Mouse (Mus musculus) hematopoietic stem cell, adult 5-6 weeks (primary cell): ENCODE results near the gene Asb1. TPM values are rescaled to one million over a fixed set of nuclear protein-coding genes. Genes with fewer than 3 reads are reported as not detected.

Source experiments
- ATAC-seq, 2 experiments: fragments of 125-278 bp in 1 of 2; replicated peaks in 1 of 2; 2 replicates each; pipeline ENCODE4 v1.8.0; 2016 to 2017; ENCODE audit warnings: inconsistent platforms in 2 of 2, mild to moderate bottlenecking in 2 of 2, moderate number of reproducible peaks in 2 of 2, low read depth in 1 of 2, moderate TSS enrichment in 1 of 2; ENCODE audit not compliant: low FRiP score in 2 of 2, poor library complexity in 2 of 2, severe bottlenecking in 2 of 2, insufficient read depth in 1 of 2, low TSS enrichment in 1 of 2
- total RNA-seq: library from RNA; stranded (forward); fragments of 172-1452, 232-1000 nt; gene quantifications from 2 replicates; pipeline ENCODE4 v1.2.3, GENCODE M21; 2017

Gene Asb1
- total RNA-seq, 1 experiment from 2014 or later = 11.5 TPM

DNA sequence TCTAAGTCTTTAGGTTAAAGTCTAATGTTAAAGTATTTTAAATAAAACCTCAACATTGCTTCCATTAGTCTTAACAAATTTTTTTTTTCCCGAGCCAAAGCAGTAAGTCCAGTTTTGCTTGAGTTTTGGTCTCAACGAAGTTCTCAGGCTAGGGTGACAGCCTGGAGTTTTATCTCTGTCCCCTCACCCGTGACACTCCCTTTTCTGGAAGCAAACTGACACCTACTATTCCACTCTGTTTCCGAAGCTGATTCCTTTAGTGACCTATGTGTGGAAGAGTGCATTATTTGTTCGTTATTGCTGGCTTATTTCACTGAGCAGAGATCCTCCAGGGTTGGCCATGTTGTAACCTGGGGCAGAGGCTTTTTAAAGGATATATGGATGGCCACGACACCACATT lies 1.1 kb upstream of the Asb1 start:
- no peak for ATAC-seq

DNA sequence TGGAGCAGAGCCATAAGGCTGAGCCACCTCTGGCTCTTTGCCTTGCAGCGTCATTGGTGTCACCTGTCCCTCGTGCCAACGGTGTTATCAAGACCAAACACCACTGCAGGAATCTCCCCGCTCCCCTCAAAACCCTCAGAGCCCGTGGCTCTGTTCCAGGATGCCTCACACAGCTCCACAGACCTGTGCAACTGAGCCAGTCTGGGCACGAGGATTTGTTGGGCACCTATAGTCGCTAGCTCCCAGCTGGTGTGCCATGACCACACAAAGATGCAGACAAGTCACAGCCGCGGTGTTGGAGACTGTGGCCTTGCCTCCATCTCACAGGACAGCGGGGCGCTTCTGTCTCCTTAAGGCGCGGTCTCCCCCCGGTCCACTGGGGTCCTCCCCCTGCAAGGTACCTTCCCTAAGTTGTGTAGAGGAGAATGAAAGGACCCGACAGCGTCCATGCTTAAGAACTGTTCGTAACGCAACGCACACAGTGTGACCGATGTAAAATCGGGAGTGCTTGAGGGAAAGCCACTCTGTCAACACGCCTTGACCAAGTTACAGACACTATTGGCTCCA lies 557 bp upstream of the Asb1 start:
- peak; percentile 15 to 37 for ATAC-seq

DNA sequence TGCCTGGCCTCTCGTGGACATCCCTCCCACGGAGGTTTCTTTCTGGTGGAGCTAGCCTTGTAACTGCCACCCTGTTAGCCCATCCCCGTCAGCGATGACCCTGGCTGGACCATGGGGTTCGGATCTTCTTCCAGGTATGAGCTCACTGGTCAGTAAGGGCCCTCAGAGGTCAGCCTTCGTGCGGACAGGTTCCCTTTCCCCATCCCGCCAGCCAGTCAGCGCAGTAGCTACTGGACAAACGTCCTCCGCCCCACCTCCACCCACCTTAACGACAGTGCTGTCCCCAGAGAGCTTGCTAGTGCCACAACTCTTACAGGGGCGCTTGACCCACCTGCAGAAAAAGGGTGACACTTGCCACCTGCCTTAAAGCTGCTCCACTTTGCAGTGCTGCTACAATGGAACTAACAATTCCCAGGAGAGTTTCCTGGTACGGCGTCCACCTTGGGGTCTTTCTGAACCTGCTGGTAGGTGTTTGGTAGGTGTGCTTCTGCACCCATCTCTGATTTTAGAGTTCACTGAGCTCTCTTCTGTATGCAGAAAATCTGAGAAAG lies 773 bp downstream of the Asb1 start:
- ATAC-seq = no peak

DNA sequence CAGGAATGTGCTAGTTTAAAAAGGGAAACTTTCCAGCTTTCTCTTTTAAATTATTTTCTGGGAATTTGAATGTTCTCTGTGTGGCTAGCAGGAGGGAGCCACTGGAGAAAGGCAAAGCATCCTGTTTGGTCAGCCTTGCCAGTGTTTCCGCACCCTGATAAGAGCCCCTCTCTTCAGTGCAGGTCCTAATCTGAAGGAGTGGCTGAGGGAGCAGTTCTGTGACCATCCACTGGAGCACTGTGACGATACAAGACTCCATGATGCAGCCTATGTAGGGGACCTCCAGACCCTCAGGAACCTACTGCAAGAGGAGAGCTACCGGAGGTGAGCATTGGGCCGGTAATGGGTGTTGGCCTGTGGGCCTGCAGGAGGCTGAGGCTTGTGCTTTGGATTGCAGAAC lies 3.6 kb downstream of the Asb1 start:
- ATAC-seq = no peak

GRCm38 (mm10) chr1:91545226-91545625 lies 4.9 kb downstream of the Asb1 start:
- no peak for ATAC-seq

DNA sequence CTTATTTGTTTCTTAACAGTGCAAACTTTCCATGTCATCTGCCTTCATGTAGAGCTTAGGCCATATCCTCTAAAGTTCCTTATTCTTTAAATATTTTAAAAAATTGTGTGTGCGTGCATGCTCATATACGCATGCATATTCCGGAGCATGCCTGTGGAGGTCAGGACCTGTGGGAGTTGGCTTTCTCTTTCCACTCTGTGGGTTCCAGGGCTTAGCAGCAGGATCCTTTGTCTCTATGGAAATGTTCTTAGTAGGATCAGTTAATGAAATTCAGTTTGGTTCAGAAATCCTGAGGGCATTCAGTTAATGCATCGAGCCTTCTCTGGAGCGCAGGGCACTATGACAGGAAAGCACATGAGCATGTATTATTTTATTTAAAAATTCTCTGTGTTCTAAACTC lies 7.2 kb downstream of the Asb1 start:
- no peak for ATAC-seq

- no peak for ATAC-seq
Observed at GRCm38 (mm10) chr1:91549073-91549472, 8.7 kb downstream of the Asb1 start.

DNA sequence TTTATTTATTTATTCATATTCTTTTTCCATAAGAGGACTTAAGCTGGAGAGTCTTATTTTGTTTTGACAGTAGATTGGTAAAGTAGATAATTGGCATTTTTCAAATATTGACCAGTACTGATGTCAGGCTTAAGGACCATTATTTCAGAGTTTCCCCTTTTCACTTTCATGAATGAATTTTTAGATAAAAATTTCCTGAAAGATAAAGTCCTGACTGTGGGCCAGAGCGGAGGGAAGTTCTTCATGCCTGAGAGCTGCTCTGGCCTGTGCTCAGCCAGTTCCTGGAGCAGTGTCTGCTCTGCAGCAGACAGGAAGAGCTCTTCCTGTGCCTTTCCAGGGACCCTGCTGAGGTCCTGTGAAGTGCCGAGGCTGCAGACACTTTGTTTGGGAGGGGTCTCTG lies 16.8 kb downstream of the Asb1 start:
- no peak for ATAC-seq

- no peak for ATAC-seq
Observed at GRCm38 (mm10) chr1:91561226-91561625, 20.9 kb downstream of the Asb1 start.

DNA sequence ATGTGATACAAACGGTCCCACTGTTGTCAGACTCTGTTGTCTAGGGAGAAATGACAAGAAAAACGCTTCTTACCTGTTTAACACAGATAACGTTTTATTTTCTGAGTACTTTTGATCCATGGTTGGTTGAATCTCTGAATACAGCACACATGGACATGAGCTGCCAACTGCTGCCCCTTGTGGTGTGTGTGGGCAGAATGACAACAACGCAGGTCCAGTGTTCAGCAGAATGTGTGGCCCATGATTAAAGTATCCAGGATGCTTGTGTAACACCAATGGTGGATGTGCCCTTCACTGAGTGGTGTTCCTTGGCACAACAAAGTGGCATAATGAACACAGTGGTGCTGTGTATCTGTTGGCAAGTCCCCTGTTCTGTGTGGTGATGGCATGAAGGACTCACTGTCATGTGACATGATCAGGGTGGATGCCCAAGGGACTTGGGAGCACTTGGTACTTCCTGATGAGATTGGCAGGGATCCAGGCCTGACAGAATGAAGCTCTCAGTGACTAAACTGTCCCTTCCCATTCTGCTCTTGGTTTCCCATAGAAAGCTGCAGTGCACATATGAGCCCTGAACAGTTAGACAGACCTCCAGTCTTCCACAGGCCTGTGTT lies 22.7 kb downstream of the Asb1 start:
- ATAC-seq = no peak

DNA sequence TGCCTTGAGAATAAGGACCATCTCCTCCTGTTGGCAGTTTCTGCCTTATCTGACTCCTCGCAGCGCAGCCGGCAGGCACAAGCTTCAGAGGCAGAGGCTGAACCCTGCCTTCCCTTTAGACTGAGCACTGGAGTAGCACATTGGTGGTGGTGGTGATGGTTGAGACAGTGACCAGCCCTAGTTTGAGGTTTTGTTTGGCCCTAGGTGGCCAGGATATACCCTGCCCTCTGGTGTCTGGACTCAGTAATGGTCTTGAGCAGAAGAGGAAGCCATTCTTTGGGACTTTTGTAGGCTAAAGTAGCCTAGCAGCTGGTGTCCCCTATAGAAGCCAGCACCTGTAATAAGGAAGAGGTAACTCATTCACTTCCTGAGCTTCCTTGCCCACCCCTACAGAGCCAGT lies 23.7 kb downstream of the Asb1 start:
- peak; percentile 32; a peak in 1 of 4 replicates for ATAC-seq

DNA sequence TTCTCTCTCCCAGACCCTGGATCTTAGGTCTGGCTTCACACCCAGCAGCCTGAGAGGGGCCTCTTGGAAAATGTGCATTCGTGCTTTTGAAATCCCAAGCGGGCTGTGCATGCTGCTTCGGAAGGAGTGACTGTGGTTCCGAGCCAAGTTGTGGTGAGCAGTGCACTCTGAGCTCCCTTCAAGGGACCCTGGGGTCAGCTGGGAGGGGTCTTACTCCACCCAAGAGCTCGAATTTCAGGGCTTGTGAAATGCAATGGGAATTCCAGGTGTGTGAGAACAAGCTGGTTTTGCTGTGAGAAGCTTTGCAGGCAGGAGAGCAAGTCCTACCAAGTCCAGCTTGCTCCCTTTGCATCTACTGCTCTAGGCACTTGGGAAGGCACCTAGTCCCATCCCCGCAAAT lies 24.3 kb downstream of the Asb1 start:
- ATAC-seq = no peak

GRCm38 (mm10) chr1:91567269-91567668 lies 26.9 kb downstream of the Asb1 start:
- ATAC-seq = no peak

DNA sequence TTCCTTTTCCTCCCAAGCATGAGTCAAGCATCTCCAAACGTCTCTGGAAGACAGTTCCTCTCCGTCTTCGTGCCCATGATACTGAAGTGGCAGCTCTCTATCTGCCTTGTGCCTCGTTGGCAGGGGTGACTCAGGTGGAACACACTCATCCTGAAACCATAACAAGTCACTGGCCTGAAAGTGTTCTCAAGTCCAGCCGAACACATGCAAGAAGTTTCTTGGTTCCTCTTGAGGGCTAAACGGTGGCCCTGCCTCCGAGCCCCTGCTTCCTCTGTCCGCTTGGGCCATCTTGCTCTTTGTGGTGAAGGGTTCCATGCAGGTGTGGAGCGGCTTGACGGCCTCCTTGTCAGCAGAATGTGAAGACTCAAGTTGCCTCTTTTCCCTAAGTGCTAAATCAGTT lies 32.1 kb downstream of the Asb1 start:
- ATAC-seq = no peak

GRCm38 (mm10) chr1:91574208-91574607 lies 33.9 kb downstream of the Asb1 start:
- peak; percentile 23 to 45; a peak in 1 of 4 replicates for ATAC-seq

GRCm38 (mm10) chr1:91577883-91578517 lies 37.7 kb downstream of the Asb1 start:
- no peak for ATAC-seq

DNA sequence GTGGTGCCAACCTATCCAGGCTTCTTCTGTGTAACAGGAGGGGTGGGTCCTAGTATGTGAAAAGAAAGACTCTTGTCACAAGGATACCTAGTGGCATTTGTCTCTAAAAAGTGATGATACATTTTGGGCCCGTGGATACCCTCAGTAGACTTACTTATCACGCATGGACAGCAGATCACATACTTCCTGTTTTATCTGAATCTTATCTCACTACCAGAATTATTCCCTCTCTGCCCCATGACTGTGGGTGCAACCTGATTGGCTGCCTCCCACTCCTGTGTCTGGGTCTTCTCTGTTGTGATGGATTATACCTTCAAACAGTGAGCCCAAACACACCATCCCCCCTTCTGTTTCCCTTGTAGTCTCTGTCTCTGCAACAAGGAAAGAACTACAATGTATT lies 40.2 kb downstream of the Asb1 start:
- no peak for ATAC-seq

- no peak for ATAC-seq
Observed at GRCm38 (mm10) chr1:91581206-91581605, 40.9 kb downstream of the Asb1 start.
